Mouse (Mus musculus) brain, embryonic 14.5 days (tissue): ENCODE results near the gene Tubgcp5.

Experiments used
- CTCF ChIP-seq: fragments of 200-500 bp; IDR thresholded peaks from 2 replicates; pipeline ENCODE4 v1.5.1; 2012; ENCODE audit warnings: inconsistent platforms, mild to moderate bottlenecking, moderate library complexity, borderline replicate concordance; ENCODE audit not compliant: insufficient read depth, insufficient read length; ENCODE audit errors: extremely low read depth
- POLR2A ChIP-seq: fragments of 200-500 bp; IDR thresholded peaks from 2 replicates; pipeline ENCODE4 v1.6.1; 2012; ENCODE audit warnings: mild to moderate bottlenecking, inconsistent platforms, borderline replicate concordance; ENCODE audit not compliant: poor library complexity, insufficient read depth, insufficient read length, severe bottlenecking; ENCODE audit errors: extremely low read depth

GRCm38 (mm10) chr7:55870340-55871020 is 76.5 kb downstream of the Tubgcp5 start:
- TF ChIP-seq POLR2A (no peak), CTCF (no peak)
